Mouse (Mus musculus) heart, embryonic 12.5 days (tissue): ENCODE measurements at regions not wholly inside any gene's neighbourhood (a gene's known extent, or its start where the extent isn't known, plus 50 kb on each side); places are given as distances from the start of the nearest gene placed in this dataset.
"Not testable (repeated sequence)": the region's sequence is repeated elsewhere in the genome, so short reads cannot be mapped to it uniquely, and the experiment has no call there.

ENCODE experiments used
- ATAC-seq: fragments of 200-750 bp; cut with Nextera tagmentation; 2 replicates; pipeline ENCODE4 v1.8.0; 2017; ENCODE audit warnings: moderate TSS enrichment, moderate library complexity; ENCODE audit not compliant: insufficient number of reproducible peaks, low FRiP score
- H3K27ac ChIP-seq: fragments of 300-500 bp; sonication (generic); 2 replicates; pipeline ENCODE4 v1.5.1; 2016; ENCODE audit warnings: mild to moderate bottlenecking, moderate library complexity; ENCODE audit not compliant: poor library complexity, severe bottlenecking
- H3K27me3 ChIP-seq: fragments of 300-500 bp; sonication (generic); replicated peaks from 2 replicates; pipeline ENCODE4 v1.6.1; 2016; ENCODE audit warnings: mild to moderate bottlenecking, moderate library complexity
- H3K36me3 ChIP-seq: fragments of 300-500 bp; sonication (generic); 2 replicates; pipeline ENCODE4 v1.6.1; 2016; ENCODE audit warnings: mild to moderate bottlenecking, moderate library complexity
- H3K4me1 ChIP-seq: fragments of 300-500 bp; sonication (generic); replicated peaks from 2 replicates; pipeline ENCODE4 v1.6.1; 2016; ENCODE audit warnings: mild to moderate bottlenecking
- H3K4me2 ChIP-seq: fragments of 300-500 bp; sonication (generic); 2 replicates; pipeline ENCODE4 v1.6.1; 2016; ENCODE audit warnings: mild to moderate bottlenecking, moderate library complexity
- H3K4me3 ChIP-seq: fragments of 300-500 bp; sonication (generic); 2 replicates; pipeline ENCODE4 v1.5.1; 2016; ENCODE audit warnings: mild to moderate bottlenecking
- H3K9ac ChIP-seq: fragments of 300-500 bp; sonication (generic); 2 replicates; pipeline ENCODE4 v1.6.1; 2016; ENCODE audit warnings: mild to moderate bottlenecking, moderate library complexity
- H3K9me3 ChIP-seq: fragments of 300-500 bp; sonication (generic); replicated peaks from 2 replicates; pipeline ENCODE4 v1.6.1; 2016; ENCODE audit warnings: mild to moderate bottlenecking, moderate library complexity
- WGBS: fragments of 180-500 bp; shearing (Covaris S2); methylation state at CpG from one replicate; pipeline ENCODE4 v1.1.7; 2016; 5-methylcytosine and 5-hydroxymethylcytosine counted together

DNA sequence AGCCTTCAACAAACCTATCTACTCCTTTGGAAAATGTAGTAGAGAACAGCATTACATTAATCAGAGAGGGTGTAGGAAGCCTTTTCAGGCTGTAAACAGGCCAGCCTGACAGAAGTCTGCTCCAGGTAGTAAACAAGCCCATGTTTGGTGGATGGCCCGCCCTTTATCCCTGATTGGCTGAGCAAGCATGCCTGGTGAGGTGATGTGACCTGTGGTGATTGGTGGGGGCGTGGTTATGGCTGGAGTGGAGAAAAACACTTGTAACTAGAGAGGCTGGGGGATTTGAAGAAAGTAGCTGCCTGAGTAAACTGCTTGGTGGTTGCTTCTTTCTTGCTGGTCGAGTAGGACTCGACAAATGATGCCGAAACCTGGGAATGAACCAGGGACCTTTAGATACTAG is 621.3 kb upstream of the Dsel start:
- not testable (repeated sequence) for H3K27me3 ChIP-seq, ATAC-seq, H3K4me1 ChIP-seq, H3K9me3 ChIP-seq, H3K36me3 ChIP-seq, H3K27ac ChIP-seq, H3K4me3 ChIP-seq, H3K9ac ChIP-seq, H3K4me2 ChIP-seq
- 69% methylated on average over 5 of the region's 5 CpGs for WGBS

DNA sequence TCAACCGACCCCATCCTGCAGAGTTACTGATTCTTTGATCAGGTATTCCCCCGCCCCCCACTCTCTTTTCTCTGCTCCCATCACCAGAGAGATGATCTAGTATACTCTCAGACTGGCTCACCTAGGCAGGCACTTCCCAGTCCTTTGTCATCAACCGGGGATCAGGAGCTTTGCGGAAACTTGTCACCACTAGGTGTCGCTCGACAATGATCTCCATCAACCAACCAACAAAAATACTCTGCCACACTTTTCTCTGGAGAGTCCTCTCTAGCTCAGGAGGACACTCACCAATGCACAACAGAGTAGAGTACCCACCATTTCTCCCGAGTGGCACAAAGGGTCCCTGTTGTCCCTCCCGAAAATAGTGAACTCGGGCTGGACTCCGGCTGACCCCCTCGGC is 591.3 kb upstream of the Dsel start:
- no peaks in the 10 kb centered on the region for H3K36me3 ChIP-seq
- H3K27me3 ChIP-seq, result no peaks in the 10 kb centered on the region
- H3K4me3 ChIP-seq, result no peak overlapping the region
- H3K27ac ChIP-seq, result no peak overlapping the region
- H3K9me3 ChIP-seq, result no peaks in the 10 kb centered on the region
- no peak overlapping the region for H3K9ac ChIP-seq
- H3K4me1 ChIP-seq, result no peaks in the 10 kb centered on the region
- H3K4me2 ChIP-seq, result no peak overlapping the region
- 36% methylated on average over 11 of the region's 11 CpGs for WGBS
- ATAC-seq, result no peak

DNA sequence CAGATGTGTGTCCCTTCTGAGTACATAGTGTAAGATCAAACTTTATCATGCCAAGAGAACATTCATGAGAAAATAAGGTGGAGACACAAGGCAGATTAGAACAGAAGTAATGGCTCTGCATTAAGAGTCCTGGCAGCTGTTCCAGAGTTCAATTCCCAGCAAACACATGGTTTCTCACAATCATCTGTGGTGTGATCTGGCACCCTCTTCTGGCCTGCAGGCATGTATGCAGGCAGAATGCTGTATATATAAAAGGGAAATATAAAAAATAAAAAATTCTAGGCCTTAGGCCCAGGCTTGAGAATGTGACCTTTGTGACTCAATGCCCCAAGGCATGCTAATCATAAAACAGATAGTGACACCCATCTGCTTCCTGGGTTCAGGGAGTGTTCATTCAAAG is 587.7 kb upstream of the Dsel start:
- no peaks in the 10 kb centered on the region for H3K9me3 ChIP-seq
- H3K36me3 ChIP-seq, result no peaks in the 10 kb centered on the region
- H3K27ac ChIP-seq, result no peak overlapping the region
- H3K9ac ChIP-seq, result no peak overlapping the region
- no peak overlapping the region for H3K4me2 ChIP-seq
- no peak overlapping the region for H3K4me3 ChIP-seq
- H3K4me1 ChIP-seq, result no peaks in the 10 kb centered on the region
- H3K27me3 ChIP-seq, result no peaks in the 10 kb centered on the region
- ATAC-seq, result no peak

DNA sequence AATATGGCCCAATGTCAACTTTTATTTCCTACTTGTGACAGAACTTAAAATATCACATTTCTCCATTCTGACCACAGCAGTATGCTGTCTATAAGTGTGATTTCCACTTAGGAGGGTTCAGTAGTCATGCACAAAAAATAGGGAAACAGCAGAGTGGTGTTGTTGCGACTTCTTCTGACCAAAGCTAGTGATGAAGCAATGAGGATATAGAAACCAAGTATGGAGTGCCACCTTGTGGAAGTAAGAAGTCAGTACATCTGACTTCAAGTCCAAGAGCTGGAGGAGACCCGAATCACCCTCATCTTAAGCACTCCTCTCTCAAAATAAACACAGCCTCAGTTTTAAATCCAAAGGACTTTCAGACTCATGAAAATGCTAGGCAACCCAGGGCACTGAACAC is 586.9 kb upstream of the Dsel start:
- no peak overlapping the region for H3K27ac ChIP-seq
- H3K36me3 ChIP-seq, result no peaks in the 10 kb centered on the region
- H3K4me1 ChIP-seq, result no peaks in the 10 kb centered on the region
- no peaks in the 10 kb centered on the region for H3K9me3 ChIP-seq
- no peak overlapping the region for H3K4me3 ChIP-seq
- no peak overlapping the region for H3K4me2 ChIP-seq
- no peaks in the 10 kb centered on the region for H3K27me3 ChIP-seq
- WGBS, result 21% methylated on average over 2 of the region's 2 CpGs
- no peak overlapping the region for H3K9ac ChIP-seq
- ATAC-seq, result no peak

DNA sequence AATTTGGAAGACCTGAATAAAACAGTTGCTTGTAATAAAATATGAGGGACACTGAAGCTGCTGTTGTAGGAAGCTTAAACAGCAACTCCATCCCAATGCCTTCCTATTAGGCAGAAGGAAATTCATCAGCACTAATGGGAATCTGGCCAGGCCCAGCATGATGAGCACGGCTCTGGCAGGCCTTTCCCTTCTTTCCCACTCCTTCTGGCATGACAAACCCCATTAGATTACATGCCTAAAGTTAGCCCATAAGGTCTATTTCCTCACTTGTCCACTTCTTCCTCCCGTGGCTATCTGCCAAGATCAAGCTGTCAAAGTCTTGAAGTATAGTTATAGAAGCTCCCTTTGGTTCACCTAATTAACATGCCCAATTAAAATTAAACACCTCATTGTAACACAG is 574.4 kb upstream of the Dsel start:
- Histone ChIP-seq H3K4me3 (no peak overlapping the region), H3K27ac (no peak overlapping the region), H3K4me2 (no peak overlapping the region), H3K9me3 (0 out of 2 replicates have a peak, but pooled peaks cover 4% of the 10 kb centered on the region), H3K4me1 (no peaks in the 10 kb centered on the region), H3K27me3 (no peaks in the 10 kb centered on the region), H3K36me3 (no peaks in the 10 kb centered on the region), H3K9ac (no peak overlapping the region)
- no peak for ATAC-seq
- WGBS, result 62% methylated on average over 2 of the region's 2 CpGs

DNA sequence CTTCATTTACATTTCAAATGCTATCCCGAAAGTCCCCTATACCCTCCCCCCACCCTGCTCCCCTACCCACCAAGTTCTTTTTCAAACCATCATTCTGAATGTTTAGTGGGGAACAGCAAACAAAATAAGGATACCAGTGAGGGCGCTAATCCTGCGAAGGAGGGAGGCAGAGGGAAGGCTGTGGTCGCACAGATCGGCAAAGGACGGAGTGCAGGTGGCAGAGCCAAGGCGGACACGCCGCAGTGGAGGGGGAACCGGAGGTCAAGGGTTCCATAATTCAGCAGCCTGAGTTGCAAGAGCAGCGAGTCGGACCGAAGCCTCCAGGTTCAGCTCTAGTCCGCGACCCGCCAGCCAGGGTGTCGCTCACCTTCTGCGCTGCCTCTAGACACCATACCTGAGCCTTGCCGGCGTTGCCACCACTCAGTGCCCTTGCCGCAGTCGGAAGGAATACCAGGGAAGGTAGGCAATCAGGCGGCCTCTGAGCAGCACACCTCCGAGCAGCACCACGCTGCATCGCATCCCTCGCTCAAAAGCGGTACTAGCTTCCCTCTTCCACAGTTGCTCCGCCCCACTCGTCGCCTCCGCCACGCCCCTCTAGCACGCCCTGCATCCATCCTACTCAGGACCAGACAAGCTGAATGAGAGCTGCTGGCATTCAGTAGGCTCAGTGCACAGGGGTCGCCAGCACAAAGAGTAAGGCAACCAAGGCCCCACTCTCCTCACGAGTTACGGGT is 551.8 kb upstream of the Dsel start:
- 5% methylated on average over 37 of the region's 37 CpGs for WGBS
- Histone ChIP-seq H3K36me3 (no peaks in the 10 kb centered on the region), H3K27ac (no peak overlapping the region), H3K4me2 (peak overlapping the region; percentile 67), H3K4me3 (peak overlapping the region; percentile 34), H3K4me1 (no peaks in the 10 kb centered on the region), H3K27me3 (peaks cover 11% of the 10 kb centered on the region), H3K9ac (no peak overlapping the region), H3K9me3 (no peaks in the 10 kb centered on the region)
- ATAC-seq, result no peak

DNA sequence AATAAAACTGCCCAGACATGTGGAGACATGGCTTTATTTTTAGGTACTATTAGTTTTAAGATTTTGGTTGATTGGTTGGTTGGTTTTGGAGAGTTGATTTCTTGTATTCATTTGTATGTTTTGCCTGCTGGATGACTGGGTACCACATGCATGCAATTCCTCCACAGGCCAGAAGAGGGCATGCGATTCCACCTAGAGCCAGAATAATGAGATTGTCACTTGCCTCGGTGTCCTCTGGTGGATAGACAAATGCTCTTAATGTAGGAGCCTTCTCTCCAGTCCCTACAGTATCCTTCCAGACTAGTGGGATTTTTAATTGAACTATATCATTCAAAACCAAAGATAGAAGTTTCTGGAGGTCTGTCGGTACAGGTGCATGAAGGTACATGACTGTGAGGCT is 524.1 kb upstream of the Dsel start:
- Histone ChIP-seq H3K27ac (no peak overlapping the region), H3K27me3 (no peaks in the 10 kb centered on the region), H3K36me3 (no peaks in the 10 kb centered on the region), H3K4me2 (no peak overlapping the region), H3K9ac (no peak overlapping the region), H3K9me3 (no peaks in the 10 kb centered on the region), H3K4me1 (no peaks in the 10 kb centered on the region), H3K4me3 (no peak overlapping the region)
- ATAC-seq, result no peak
- WGBS, result 32% methylated on average over 3 of the region's 3 CpGs

DNA sequence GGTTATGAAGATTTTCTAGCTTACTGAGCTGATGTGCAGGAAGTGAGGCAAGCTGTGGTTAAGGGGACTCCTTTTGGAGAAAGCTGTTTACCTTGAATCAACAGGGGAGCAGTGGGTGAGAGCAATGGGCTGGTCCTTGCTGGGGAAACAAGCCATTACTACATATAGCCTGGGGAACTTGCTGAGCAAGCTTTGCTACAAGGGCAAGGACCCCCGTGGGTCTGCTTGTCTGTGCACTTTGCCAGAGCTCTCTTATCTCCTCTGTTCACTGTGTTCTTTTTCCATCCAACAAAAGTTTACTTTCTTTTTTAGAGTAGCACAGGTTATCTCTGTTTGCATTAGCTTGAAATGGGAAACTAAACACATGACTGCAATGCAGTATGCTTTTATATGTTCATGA is 519.3 kb upstream of the Dsel start:
- Histone ChIP-seq H3K36me3 (no peaks in the 10 kb centered on the region), H3K4me2 (no peak overlapping the region), H3K27ac (no peak overlapping the region), H3K4me1 (no peaks in the 10 kb centered on the region), H3K9me3 (no peaks in the 10 kb centered on the region), H3K4me3 (no peak overlapping the region), H3K27me3 (no peaks in the 10 kb centered on the region), H3K9ac (no peak overlapping the region)
- no peak for ATAC-seq
- 37% methylated on average over 1 of the region's 1 CpGs for WGBS

DNA sequence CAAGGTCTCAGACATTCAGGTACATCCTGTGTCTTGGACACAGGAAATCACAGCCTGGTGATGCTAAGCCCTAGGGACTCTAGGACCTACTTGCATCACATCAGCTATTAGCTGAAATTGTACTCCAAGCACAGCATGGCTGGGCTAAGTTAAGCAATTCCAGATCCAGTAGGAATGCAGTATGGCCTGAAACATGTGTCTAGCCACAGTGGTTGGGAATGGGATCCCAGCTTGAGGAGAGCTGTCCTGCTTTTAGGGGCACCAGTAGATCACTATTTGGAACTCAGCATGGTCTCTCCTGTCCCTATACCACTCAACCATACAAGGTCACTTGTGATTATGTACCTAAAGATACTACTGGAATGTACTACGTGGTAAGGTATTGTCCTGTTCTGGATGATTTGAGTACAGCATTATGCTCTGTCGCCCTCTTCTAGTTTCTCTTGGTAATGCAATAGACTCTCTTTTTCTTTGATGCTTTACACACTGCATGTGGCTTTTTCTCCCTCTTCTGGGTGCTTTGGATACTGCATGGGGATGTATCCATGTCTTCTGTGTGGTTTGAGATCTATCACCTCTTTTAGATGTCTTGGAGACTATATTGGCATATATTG is 515.0 kb upstream of the Dsel start:
- Histone ChIP-seq H3K9me3 (no peaks in the 10 kb centered on the region), H3K4me3 (no peak overlapping the region), H3K36me3 (no peaks in the 10 kb centered on the region), H3K9ac (no peak overlapping the region), H3K4me1 (no peaks in the 10 kb centered on the region), H3K4me2 (no peak overlapping the region), H3K27ac (no peak overlapping the region), H3K27me3 (no peaks in the 10 kb centered on the region)
- WGBS, result 22% methylated on average over 2 of the region's 2 CpGs
- ATAC-seq, result peak; percentile 36; the same call in 1 of the 2 replicates

DNA sequence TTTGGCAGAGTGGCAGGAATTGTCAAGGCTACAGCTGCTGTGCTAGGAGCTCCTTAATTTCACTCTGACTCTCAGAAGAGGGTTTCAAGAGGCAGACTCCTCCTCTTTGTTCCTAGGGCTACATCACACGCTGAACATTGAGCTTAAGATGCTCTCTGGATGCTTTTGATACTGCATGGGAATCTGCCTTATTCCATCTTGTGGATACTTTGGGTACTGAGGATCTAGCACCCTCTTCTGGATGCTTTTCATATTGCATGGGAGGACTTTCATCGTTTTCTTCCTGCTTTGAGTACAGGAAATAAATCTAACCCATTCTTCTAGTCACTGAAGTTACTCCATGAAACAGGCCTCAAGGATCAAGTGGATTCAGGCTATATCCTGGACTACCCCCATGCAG is 513.9 kb upstream of the Dsel start:
- no peak for ATAC-seq
- no peaks in the 10 kb centered on the region for H3K27me3 ChIP-seq
- H3K4me1 ChIP-seq, result no peaks in the 10 kb centered on the region
- H3K9ac ChIP-seq, result no peak overlapping the region
- H3K9me3 ChIP-seq, result no peaks in the 10 kb centered on the region
- H3K4me3 ChIP-seq, result no peak overlapping the region
- H3K36me3 ChIP-seq, result no peaks in the 10 kb centered on the region
- WGBS, result 8% methylated on average over 2 of the region's 2 CpGs
- no peak overlapping the region for H3K27ac ChIP-seq
- no peak overlapping the region for H3K4me2 ChIP-seq

DNA sequence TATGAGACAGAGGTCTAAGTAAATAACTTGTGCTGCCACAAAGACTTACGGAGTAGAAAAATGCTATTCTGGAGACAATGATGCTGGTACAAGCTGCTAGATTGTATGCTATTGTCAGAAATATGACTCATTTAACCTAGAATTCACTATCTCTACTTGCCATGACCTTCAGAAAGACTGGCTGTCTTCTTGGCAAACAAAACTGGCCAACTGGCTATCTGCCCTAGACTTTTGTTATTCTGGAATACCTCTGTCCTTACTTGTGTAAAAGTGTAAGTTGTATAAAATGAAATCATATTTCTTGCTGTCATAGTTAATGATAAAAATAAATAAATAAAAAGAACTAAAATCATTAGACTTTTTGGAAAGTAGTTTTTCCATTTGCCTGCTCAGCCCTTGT is 491.1 kb upstream of the Dsel start:
- Histone ChIP-seq H3K9ac (no peak overlapping the region), H3K27ac (no peak overlapping the region), H3K4me1 (no peaks in the 10 kb centered on the region), H3K27me3 (no peaks in the 10 kb centered on the region), H3K4me3 (no peak overlapping the region), H3K9me3 (no peaks in the 10 kb centered on the region), H3K4me2 (no peak overlapping the region), H3K36me3 (no peaks in the 10 kb centered on the region)
- ATAC-seq, result no peak
- WGBS, result 78% methylated on average over 1 of the region's 1 CpGs
